Mouse (Mus musculus) splenic B cell, adult 2 months (primary cell): ENCODE measurements around the gene Rapgef5.
"Not testable (repeated sequence)": the region's sequence is repeated elsewhere in the genome, so short reads cannot be mapped to it uniquely, and the experiment has no call there.

Experiments used
- DNase-seq: peaks from one replicate; pipeline ENCODE4 v3.0.0-alpha.2; 2011; ENCODE audit warnings: low read depth, low spot score
- H3K27me3 ChIP-seq: 2 replicates; pipeline ENCODE4 v1.6.1; 2012; ENCODE audit warnings: mild to moderate bottlenecking, low read length, moderate library complexity, mixed read lengths; ENCODE audit not compliant: control insufficient read depth, poor library complexity, insufficient read depth, severe bottlenecking
- H3K36me3 ChIP-seq: 2 replicates; pipeline ENCODE4 v1.6.1; 2012; ENCODE audit warnings: mild to moderate bottlenecking, low read length, moderate library complexity, mixed read lengths; ENCODE audit not compliant: control insufficient read depth, poor library complexity, insufficient read depth, severe bottlenecking

The Rapgef5 gene

DNA sequence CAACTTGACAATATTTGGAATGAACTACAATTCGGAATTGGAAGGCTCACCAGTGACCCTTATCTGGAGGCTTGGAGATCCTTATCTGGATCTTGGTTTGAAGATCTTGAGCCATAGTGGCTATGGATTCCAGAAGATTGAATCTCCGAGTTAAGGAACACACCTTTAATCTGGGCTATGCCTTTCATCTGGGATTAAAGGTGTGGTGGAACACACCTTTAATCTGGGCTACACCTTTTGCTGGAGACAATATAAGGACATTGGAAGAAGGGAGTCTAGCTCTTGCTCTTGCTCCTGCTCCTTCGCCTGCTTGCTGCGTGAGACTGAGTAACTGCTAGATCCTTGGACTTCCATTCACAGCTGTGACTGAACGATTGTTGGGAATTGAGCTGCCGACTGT lies 287.7 kb downstream of the Rapgef5 start, which contains the start of gene Cdca7l:
TSS of gene Cdca7l (plus strand) at position 301 of the 400 bp plus-strand sequence.
- DNase-seq, H3K27me3 ChIP-seq, H3K36me3 ChIP-seq: not testable (repeated sequence)

DNA sequence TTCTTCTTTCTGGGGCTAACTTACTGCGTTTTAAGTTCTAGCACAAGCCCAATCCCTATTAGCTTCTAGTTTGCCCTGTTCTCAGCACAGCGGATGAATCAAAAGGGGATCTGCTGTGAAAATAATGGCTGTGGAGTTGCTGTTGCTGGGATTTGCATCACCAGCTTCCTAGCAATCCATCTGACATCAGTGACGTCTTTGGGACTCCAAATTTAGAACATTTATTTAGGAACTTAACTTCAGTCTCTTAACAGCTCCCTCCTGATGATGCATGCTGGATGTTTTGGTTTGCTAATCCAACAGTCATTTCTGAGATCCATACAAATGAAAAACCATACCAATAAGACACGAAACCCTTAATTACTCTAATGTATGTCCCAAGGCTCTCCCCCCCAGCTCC lies 289.3 kb downstream of the Rapgef5 start:
- no peak for DNase-seq
- Histone ChIP-seq H3K27me3 (no peaks in the 10 kb centered on the region), H3K36me3 (no peaks in the 10 kb centered on the region)

GRCm38 (mm10) chr12:117806007-117806451 lies 289.8 kb downstream of the Rapgef5 start:
- Histone ChIP-seq H3K36me3 (no peaks in the 10 kb centered on the region), H3K27me3 (no peaks in the 10 kb centered on the region)
- DNase-seq = no peak

DNA sequence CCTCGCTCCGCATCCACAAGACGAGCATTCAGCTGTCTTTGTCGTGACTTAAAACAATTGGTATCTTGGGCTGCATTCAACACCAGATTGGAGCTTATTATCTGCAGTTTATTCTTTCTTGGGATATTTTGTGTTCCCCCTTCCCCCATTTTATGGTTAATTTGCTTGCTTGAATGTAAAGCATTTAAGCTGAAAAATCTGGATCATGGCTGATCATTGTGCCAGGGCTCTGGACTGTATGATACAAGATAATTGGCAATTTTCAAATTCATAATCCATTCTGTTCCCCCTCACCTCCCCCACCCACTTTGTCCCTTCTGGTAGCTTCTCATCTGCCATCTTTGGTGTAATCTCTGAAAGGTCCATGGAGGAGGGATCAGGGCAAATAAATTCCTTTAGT lies 290.2 kb downstream of the Rapgef5 start:
- no peak for DNase-seq

GRCm38 (mm10) chr12:117807637-117808036 lies 291.4 kb downstream of the Rapgef5 start:
- Histone ChIP-seq H3K36me3 (no peaks in the 10 kb centered on the region), H3K27me3 (no peaks in the 10 kb centered on the region)
- no peak for DNase-seq

More for the DNA sequence above, 290.2 kb downstream of the Rapgef5 start:
- Histone ChIP-seq H3K27me3 (no peaks in the 10 kb centered on the region), H3K36me3 (no peaks in the 10 kb centered on the region)

DNA sequence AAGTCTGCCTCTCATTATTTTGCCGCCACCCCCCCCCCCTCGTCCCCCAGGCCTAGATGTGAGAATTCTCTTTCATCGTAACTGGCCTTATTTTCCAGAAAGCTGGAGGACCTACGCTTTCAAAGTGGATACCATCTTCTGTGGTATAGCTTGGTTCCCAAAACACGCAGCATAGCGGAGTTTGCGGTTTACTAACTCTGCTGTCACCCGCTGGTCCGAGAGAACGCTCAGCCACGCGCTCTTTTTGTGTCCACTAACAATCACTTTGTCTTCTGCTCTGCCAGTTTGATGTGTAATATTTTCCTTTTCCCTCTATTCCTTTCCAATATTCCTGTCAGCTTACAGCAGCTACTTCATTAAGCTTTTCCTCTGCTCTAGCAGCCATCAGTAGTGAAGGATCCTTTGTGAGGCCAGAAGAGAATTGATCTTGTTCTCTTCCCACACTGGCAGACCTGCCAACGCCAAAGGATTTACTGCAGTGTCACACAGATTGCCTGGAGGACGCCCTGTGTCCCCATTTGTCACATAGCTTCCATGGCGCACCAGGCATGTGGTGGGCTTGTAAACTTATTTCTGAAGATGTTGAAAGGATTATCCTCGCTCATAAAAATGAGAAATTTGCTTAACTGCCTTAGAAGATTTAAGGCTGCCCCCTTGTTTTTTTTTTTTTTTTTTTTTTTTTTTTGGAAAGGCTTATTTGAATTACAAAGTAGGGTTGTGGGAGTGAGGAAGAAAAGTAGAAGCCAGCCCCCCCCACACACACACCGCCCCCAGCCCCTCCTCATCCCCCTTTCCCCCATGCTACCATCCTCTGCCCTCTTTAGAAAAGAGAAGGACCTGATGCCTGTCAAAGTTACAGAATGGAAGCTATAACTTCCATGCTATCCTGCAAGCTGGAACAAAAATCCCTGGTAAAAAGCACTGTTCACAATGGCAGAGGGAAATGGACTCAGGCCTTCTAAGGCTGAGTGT lies 292.4 kb downstream of the Rapgef5 start:
- Histone ChIP-seq H3K36me3 (no peaks in the 10 kb centered on the region), H3K27me3 (no peaks in the 10 kb centered on the region)
- DNase-seq = no peak
